Mouse (Mus musculus) heart, postnatal 10 days (tissue): Measurements from ENCODE around the gene Soga1. TPM values are rescaled to one million over a fixed set of nuclear protein-coding genes. Genes with fewer than 3 reads are reported as not detected.

Experiments
- DNase-seq, 2 experiments: peaks; one replicate each; pipeline ENCODE4 v3.0.0; 2021
- intact Hi-C: fragments of 180-260 bp; cut with DNase I; formaldehyde crosslinking; loops from one replicate; pipeline ENCODE4 v1.15.1; 2025
- total RNA-seq, 2 experiments: library from RNA; stranded (reverse); gene quantifications; 2 replicates each; pipeline ENCODE4 v1.2.3; 2021

The Soga1 gene
- total RNA-seq, 2 experiments from 2014 or later: 33.3 to 34.6 TPM

GRCm38 (mm10) chr2:157002321-157002720, 76.7 kb downstream of the Soga1 start:
- intact Hi-C loops: no loop called here
- no peak for DNase-seq

- intact Hi-C loops: loop anchor here (5.0 kb wide), 1 partner anchor 191 kb away; no protein-coding TSS in a partner anchor
- no peak for DNase-seq
Observed at GRCm38 (mm10) chr2:156998263-156998662, 80.8 kb downstream of the Soga1 start.

GRCm38 (mm10) chr2:156996576-156996975, 82.5 kb downstream of the Soga1 start:
- intact Hi-C loops: loop anchor here (1.0 to 5.0 kb wide), 3 partner anchors 92 to 189 kb away; no protein-coding TSS in a partner anchor
- DNase-seq: peak; percentile 57 to 60

GRCm38 (mm10) chr2:156991470-156992319, 87.4 kb downstream of the Soga1 start, which contains the start of gene Ndrg3:
Gene Ndrg3 (minus strand): TSS chr2:156992056.
- DNase-seq: peak; percentile 95 to 98
- intact Hi-C loops: loop anchor here (5.0 kb wide), 1 partner anchor 269 kb away; no protein-coding TSS in a partner anchor

- intact Hi-C loops: loop anchor here (5.0 kb wide), 1 partner anchor 269 kb away; no protein-coding TSS in a partner anchor
- peak; percentile 22 to 33 for DNase-seq
Observed at GRCm38 (mm10) chr2:156990727-156991431, 88.2 kb downstream of the Soga1 start.

GRCm38 (mm10) chr2:156987316-156987715, 91.7 kb downstream of the Soga1 start:
- intact Hi-C loops: no loop called here
- DNase-seq: no peak

- intact Hi-C loops: no loop called here
- peak; percentile 46 to 61 for DNase-seq
Observed at GRCm38 (mm10) chr2:156982864-156983263, 96.2 kb downstream of the Soga1 start.

GRCm38 (mm10) chr2:156981291-156981690, 97.8 kb downstream of the Soga1 start:
- no peak for DNase-seq
- intact Hi-C loops: no loop called here

- no peak for DNase-seq
- intact Hi-C loops: no loop called here
Observed at GRCm38 (mm10) chr2:156980059-156980458, 99.0 kb downstream of the Soga1 start.

GRCm38 (mm10) chr2:156976711-156977110, 102.3 kb downstream of the Soga1 start:
- intact Hi-C loops: no loop called here
- no peak for DNase-seq

- intact Hi-C loops: no loop called here
- peak; percentile 14 to 22 for DNase-seq
Observed at GRCm38 (mm10) chr2:156974967-156975366, 104.1 kb downstream of the Soga1 start.

- DNase-seq: peak; percentile 21 to 23
- intact Hi-C loops: no loop called here
Observed at GRCm38 (mm10) chr2:156973316-156974100, 105.5 kb downstream of the Soga1 start.

GRCm38 (mm10) chr2:156970253-156970652, 108.8 kb downstream of the Soga1 start:
- intact Hi-C loops: no loop called here
- DNase-seq: no peak

- intact Hi-C loops: no loop called here
Observed at GRCm38 (mm10) chr2:156968501-156968900, 110.6 kb downstream of the Soga1 start.

GRCm38 (mm10) chr2:156967388-156967787, 111.7 kb downstream of the Soga1 start:
- intact Hi-C loops: no loop called here
- peak; percentile 34 to 35 for DNase-seq

More at GRCm38 (mm10) chr2:156968501-156968900, 110.6 kb downstream of the Soga1 start:
- DNase-seq: no peak

Other genes starting within 250 kb of the Soga1 start
- gene Tgif2, start 239.2 kb downstream of the Soga1 start, total RNA-seq: 1 to 10 TPM; 5.0 to 7.3 TPM
- 1 to 10 TPM; 1.1 to 1.2 TPM for gene 4930518I15Rik, start 221.3 kb downstream of the Soga1 start, total RNA-seq
- gene Rab5if, start 216.1 kb downstream of the Soga1 start, total RNA-seq: 100 to 1,000 TPM; 130 to 132 TPM
- under 1 TPM in 1 of 2 experiments, not detected in 1; 0.10 TPM for gene Sla2, start 192.1 kb downstream of the Soga1 start, total RNA-seq
- gene Ndrg3, start 87.2 kb downstream of the Soga1 start, total RNA-seq: 10 to 100 TPM; 25.9 to 26.5 TPM
- gene Dsn1, start 72.1 kb downstream of the Soga1 start, total RNA-seq: 10 to 100 TPM in 1 of 2 experiments, 1 to 10 TPM in 1; 7.7 to 10.5 TPM
- gene Tldc2, start 7.8 kb upstream of the Soga1 start, total RNA-seq: not detected
- gene Samhd1, start 56.0 kb upstream of the Soga1 start, total RNA-seq: 10 to 100 TPM; 20.5 to 25.3 TPM
- gene Rbl1, start 125.3 kb upstream of the Soga1 start, total RNA-seq: 1 to 10 TPM; 8.7 to 9.2 TPM
- gene Rpn2, start 199.8 kb upstream of the Soga1 start, total RNA-seq: 100 to 1,000 TPM; 106 to 108 TPM
- gene Mroh8, start 200.3 kb upstream of the Soga1 start, total RNA-seq: under 1 TPM; 0.17 to 0.42 TPM